Mouse (Mus musculus): ENCODE results near the gene Gm49339.
"Not testable (repeated sequence)": the region's sequence is repeated elsewhere in the genome, so short reads cannot be mapped to it uniquely, and the experiment has no call there.

Gene Gm49339

DNA sequence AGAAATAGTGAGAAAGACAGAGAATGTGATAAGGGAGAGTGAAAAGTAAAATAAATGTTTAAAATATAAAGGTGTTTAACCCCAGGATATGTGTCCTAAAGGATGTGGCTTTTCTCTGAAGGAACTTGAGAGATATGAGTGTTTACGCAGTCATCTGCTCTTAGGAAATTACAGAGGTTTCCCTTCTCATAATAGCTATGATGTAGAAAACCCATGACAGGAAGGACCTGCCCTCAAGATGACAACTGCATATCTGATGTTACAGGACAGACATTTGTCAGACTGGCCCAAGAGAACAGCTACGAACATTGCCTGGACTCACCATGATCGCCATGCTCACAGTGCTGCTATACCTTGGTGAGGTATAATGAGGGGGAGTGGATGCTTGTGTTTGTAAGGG is at the start of gene Gm49339, which contains the start of gene Lilr4b:
Gene Gm49339 (plus strand): TSS at position 216 of the 400 bp plus-strand sequence.
Gene Lilr4b (plus strand): TSS at position 236 of the 400 bp plus-strand sequence.
- in situ Hi-C loops (cut with MboI, MseI), result not testable (repeated sequence)

DNA sequence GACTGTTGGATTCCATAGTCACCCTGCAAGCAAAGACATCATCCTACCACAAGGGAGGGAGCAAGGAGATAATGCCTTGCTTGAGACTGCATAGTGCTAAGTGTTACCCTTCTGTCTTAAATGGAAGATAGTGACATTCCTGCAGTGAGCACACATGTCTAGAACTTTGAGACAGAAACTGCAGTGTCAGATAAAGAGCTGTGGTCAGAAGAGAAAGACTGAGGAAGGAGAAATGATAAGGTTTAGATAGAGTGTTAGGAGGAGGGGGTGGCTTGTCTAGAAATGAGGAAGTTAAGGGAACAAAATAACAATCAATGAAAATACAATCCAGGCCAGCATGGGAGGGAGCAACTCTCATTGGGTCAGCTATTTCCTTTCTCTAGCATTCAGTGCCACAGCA is 47.5 kb upstream of the Gm49339 start:
- in situ Hi-C loops (cut with MboI, MseI), result no loop called here

DNA sequence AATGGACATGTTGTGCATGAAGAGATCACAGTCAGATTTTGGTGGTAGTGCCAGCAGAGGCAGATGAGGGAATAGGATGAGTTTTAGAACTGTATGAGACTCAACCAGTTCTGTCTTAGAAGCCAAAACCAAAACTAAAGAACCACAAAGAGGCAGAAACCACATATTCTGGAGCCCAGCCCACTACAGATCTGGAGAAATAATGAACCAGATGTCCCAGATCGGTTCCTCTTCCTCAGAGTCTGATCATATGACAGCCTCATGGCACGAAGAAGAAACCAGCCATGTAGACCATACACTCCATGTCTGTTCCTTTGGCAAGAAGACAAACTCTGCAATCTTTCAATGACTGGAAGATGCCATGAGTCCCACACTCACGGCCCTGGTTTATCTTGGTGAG is 44.7 kb upstream of the Gm49339 start:
- in situ Hi-C loops (cut with MboI, MseI), result no loop called here

DNA sequence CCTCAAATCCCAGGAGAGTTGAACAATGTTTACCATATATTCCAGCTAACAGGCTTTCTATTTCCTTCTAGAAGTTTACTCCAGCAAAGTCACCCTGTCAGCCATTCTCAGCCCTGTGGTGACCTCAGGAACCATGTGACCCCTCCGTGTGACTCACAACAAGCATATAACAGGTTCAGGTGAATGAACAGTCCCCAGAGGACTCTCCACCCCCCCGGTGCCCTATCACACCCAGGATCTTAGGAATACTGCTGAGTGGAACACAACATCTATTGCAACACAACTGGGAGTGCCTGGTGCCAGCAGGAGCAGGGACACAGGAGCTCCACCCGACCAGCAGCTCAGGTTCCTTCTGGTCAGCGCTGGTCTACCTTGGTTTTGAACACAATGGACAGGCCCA is 28.8 kb upstream of the Gm49339 start:
- in situ Hi-C loops (cut with MboI, MseI), result no loop called here

DNA sequence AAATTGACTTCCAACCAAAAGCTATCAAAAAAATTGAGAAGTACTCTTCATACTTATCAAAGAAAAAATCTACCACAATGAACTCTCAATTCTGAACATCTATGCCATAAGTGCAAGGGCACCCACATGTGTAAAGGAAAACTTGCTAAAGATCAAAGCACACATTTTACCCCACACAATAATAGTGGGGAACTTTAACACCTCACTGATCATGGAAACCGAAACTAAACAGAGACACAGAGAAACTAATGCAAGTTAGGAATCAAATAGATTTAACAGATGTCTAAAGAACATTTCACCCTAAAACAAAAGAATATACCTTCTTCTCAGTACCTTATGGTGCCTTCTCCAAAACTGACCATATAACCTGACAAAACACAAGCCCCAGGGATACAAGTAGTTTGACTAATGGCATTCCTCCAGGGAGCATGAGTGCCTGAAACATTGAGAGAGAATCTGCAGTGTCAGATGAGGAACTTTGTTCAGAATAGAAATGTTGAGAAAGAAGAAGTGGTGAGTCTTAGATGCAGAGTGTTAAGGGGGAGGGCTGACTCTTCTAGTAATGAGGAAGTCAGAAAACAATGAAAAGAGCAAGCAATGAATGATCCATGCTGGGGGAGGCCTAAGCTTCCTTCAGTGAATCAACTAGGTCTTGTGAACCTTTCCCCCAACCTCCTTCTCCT is 26.7 kb upstream of the Gm49339 start:
- in situ Hi-C loops (cut with MboI, MseI), result no loop called here

DNA sequence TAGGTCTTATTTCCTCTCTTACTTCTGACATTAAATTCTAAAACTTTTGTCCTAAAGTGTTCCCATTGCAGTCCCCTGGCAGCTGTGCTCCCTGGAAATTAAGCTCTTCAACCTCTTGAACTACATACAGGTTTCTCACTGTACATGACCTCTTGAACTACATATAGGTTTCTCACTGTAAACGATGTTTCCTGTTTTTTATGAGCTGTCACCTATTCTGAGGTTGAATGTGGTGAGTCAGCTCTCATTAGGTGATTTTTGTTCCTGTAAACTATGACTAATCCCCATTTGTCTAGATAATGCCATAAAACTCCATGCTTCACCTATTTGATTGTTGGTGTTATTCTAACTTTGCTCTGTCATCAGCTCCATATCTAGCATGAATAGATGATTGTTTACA is 26.0 kb upstream of the Gm49339 start:
- in situ Hi-C loops (cut with MboI, MseI), result no loop called here

DNA sequence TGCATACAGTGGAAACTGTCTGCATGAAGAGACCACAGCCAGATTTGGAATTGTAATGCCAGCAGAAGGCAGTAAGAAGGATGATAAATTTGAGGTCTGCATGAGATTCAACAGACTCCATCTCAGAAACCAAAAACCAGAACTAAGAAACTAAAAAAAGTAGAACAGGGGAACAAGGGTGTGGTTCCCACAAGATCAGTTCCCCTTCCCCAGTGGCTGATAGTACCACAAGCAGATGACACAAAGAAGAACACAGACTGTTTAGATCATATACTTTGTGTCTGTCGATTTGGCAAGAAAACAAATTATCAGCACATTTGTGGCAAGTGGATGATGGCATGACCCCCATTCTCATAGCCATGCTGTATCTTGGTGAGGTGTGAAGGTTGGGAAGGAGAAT is 24.6 kb upstream of the Gm49339 start:
- in situ Hi-C loops (cut with MboI, MseI), result no loop called here

DNA sequence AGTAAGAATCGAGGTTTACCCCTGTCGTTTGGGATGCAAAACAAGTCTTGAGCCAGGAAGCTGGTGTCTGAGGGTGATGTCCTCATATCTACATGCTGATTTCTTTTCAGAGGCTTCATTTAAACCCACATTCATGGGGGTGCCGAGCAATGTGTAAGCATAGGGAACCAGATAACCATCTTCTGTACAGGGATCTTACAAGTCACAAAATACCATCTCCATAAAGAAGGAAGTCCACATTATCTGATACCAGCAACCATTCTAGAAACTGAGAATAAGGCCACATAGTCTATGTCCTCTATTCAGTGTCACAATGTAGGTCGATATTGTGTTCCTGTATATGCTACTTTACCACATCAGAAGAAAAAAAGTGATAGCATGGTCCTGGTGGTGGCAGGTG is 24.0 kb upstream of the Gm49339 start:
- in situ Hi-C loops (cut with MboI, MseI), result no loop called here

DNA sequence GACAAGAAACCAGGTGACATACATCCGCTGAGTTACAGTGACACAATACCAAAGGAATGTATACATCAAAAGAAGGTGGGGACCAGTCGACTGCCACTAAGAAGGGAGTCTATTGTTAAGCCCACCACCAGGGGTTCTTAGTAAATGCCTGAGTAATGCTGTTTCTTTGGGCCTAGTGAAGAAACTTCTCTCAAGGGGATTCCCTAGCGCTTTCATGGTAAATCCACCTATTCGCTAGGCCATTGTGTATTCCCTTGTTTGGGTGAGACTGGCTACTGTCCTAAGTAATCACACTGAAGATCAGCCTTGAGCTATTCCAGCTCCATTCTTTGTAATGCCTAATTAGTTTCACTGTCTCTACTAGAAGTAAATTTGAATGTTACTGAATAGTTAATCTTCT is 16.6 kb upstream of the Gm49339 start:
- in situ Hi-C loops (cut with MboI, MseI), result not testable (repeated sequence)

DNA sequence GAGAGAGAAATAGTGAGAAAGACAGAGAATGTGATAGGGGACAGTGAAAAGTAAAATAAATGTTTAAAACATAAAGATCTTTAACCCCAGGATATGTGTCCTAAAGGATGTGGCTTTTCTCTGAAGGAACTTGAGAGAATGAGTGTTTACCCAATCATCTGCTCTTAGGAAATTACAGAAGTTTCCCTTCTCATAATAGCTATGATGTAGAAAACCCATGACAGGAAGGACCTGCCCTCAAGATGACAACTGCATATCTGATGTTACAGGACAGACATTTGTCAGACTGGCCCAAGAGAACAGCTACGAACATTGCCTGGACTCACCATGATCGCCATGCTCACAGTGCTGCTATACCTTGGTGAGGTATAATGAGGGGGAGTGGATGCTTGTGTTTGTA is 10.3 kb downstream of the Gm49339 start, which contains the start of gene Lilrb4a:
Gene Lilrb4a (plus strand): TSS at position 266 of the 400 bp plus-strand sequence.
- in situ Hi-C loops (cut with MboI, MseI), result not testable (repeated sequence)

DNA sequence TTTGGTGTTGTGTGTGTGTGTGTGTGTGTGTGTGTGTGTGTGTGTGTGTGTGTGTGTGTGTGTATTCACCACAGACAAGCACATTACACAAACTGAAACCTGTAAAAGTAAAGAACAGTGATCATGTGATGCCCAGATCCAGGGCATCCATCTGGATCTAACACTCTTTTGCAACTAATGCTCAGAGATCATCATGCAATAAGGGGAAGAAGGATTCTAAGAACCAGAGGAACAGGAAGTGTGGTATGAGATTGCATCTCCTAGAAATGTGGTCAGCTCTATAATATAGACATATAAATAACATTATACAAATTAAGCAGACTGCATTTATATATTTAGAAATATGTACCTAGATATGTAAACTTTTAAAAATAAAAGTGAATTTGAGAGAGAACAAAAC is 39.6 kb downstream of the Gm49339 start:
- in situ Hi-C loops (cut with MboI, MseI), result no loop called here

DNA sequence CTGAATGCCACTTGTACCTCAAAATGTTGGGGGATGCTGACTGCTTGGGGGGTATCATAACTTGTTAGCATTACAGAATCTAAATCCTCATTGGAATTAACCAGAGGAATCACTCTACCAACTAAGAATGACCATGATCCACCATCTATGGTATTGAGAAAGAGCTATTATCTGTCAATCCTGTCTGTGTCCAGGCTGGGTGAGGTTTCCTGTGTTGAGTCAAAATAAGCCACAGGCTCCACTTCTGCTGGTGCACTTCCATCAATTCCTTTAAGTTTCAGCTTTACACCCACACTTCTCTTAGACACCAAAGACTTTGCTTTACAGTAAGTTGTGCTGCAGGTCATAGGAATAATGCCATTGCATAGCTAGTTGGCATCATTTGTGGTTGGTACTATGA is 41.0 kb downstream of the Gm49339 start:
- in situ Hi-C loops (cut with MboI, MseI), result no loop called here

DNA sequence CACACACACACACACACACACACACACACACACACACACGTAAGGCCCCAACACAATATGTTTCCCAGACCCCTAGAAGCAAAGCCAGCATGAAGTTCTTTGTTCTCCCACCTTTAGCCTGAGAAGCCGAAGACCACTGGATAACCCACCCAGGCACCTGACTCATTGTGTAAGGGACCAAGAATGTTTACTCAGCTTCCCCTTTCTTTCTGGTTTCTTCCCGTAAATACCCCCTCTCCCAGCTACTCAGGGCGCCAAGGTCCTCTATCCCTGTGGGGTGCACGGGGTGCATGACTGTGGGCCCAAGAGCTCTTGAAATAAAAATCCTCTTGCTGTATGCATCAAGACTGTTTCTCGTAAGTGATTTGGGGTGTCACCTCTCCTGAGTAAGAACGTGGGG is 45.7 kb downstream of the Gm49339 start:
- in situ Hi-C loops (cut with MboI, MseI), result no loop called here

DNA sequence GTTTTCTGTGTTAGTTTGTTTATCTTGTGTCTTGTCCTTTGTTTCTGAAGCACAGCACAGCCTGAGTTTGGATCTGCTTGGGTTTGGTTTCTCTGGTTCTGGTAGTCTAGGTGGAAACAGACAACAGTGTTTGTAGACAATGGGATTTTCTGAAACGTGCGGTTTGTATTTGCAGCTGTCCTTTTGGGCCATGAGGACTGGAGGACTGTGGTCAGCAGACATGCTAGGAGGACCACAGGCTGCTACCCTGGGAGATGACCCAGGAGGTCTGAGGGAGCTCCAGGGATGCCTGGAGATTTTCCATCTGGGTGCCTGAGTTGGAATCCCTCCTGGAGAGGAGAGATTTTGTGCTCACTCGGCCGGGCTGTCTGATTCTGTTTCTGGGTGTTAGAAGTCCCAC is 46.2 kb downstream of the Gm49339 start:
- in situ Hi-C loops (cut with MboI, MseI), result no loop called here

DNA sequence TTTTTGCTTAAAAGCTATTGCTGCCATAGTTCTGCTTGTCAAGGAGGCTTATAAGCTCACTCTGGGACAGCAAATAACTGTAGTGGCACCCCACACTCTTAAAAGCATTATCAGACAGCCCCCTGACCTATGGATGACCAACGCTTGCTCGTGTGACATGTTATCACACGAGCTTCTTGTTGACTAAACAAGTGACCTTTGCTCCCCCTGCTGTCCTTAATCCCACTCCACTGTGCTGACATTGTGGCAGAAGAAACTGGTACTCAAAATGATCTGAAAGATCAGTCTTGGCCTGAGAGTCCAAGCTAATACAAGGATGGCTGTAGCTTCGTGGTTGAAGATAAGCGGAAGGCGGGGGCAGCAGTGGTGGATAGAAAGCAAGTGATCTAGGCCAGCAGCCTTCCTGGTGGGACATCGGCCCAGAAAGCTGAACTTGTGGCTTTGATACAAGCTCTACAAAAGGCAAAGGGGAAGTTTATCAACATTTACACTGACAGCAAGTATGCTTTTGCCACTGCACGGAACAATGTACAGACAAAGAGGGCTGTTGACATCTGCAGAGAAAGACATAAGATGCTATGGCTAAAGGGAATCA is 48.5 kb downstream of the Gm49339 start:
- in situ Hi-C loops (cut with MboI, MseI), result no loop called here

DNA sequence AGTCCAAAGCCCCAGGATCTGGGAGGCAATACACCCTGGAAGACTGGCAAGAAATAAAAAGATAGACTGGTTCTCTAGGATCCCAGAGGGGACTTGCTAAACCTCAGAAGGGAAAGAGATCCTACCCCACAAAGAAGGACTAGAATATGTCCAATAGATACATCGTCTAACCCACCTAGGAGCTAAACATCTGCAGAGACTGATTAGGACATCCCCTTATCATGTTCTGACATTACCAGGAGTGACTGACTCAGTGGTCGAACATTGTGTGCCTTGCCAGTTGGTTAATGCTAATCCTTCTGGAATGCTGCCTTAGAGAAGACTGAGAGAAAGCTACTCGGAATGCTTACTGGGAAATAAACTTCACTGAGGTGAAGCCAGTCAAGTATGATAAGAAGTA is 49.1 kb downstream of the Gm49339 start:
- in situ Hi-C loops (cut with MboI, MseI), result no loop called here

DNA sequence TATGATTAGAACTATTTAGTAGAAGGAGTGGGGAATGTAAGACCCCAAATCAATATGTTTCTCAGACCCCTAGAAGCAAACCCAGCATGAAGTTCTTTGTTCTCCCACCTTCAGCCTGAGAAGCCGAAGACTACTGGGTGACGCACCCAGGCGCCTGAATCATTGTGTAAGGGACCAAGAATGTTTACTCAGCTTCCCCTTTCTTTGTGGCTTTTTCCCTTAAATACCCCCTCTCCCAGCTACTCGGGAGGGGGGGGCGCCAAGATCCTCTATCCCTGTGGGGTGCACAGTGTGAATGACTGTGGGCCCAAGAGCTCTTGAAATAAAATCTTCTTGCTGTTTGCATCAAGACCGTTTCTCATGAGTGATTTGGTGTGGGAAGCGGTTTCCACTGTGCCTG is 50.4 kb downstream of the Gm49339 start:
- in situ Hi-C loops (cut with MboI, MseI), result no loop called here

Measured in regulatory T cell (primary cell).